Mouse (Mus musculus) spleen, postnatal 4 days (tissue): Measurements from ENCODE around the gene Gm21882.
"Not testable (repeated sequence)": the region's sequence is repeated elsewhere in the genome, so short reads cannot be mapped to it uniquely, and the experiment has no call there.

Experiments used
- DNase-seq, 2 experiments: peaks; one replicate each; pipeline ENCODE4 v3.0.0; 2022; ENCODE audit warnings: low spot score in 2 of 2

Gene Gm21882

DNA sequence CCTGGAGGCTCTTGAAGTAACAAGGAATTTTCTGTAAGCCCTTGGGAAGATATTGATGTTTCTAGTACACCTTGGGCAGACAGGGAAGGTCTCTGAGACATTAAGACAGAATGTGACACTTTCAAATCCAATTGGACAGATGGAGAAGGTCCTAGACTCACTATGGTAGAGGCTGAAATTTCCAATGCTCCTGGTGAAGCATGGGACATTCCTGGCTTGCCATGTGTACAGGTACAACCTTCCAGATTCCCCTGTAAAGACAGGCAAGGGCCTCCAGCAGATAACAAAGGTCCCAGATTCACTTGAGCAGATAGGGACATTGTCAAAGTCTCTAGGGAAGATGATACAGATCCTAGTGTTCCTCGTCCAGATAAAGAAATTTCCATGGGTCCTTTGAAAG is at the start of gene Gm21882:
Gm21882 (minus strand) TSS at position 101 of the 400 bp plus-strand sequence.
- not testable (repeated sequence) for DNase-seq
